Mouse (Mus musculus): ENCODE measurements around the gene Ffar2. TPM values are rescaled to one million over a fixed set of nuclear protein-coding genes. Genes with fewer than 3 reads are reported as not detected.

The Ffar2 gene
- total RNA-seq, 1 experiment from 2014 or later = 0.52 TPM

Other genes starting within 250 kb of the Ffar2 start
- gene Kmt2b, start 235.0 kb downstream of the Ffar2 start, total RNA-seq (2021) = 60.7 and 73.7 TPM in 2 replicates
- 0.33 and 0.71 TPM in 2 replicates for gene Zbtb32, start 224.9 kb downstream of the Ffar2 start, total RNA-seq (2021)
- gene Upk1a, start 210.9 kb downstream of the Ffar2 start, total RNA-seq (2021) = 0.36 TPM in 1 of 2 replicates, not detected in the other
- 1,003 and 1,219 TPM in 2 replicates for gene Cox6b1, start 197.6 kb downstream of the Ffar2 start, total RNA-seq (2021)
- not detected in 2 replicates for gene Etv2, start 187.9 kb downstream of the Ffar2 start, total RNA-seq (2021)
- 78.4 and 87.5 TPM in 2 replicates for gene Rbm42, start 173.5 kb downstream of the Ffar2 start, total RNA-seq (2021)
- gene Haus5, start 158.8 kb downstream of the Ffar2 start, total RNA-seq (2021) = 12.6 and 13.5 TPM in 2 replicates
- gene Pmis2, start 152.2 kb downstream of the Ffar2 start, total RNA-seq (2021) = not detected in 2 replicates
- 5.5 and 11.1 TPM in 2 replicates for gene 2200002J24Rik, start 124.8 kb downstream of the Ffar2 start, total RNA-seq (2021)
- 3.6 and 3.8 TPM in 2 replicates for gene Atp4a, start 111.6 kb downstream of the Ffar2 start, total RNA-seq (2021)
- gene Tmem147, start 94.2 kb downstream of the Ffar2 start, total RNA-seq (2021) = 209 TPM in 2 replicates
- not detected in 2 replicates for gene Gapdhs, start 80.1 kb downstream of the Ffar2 start, total RNA-seq (2021)
- gene Sbsn, start 72.3 kb downstream of the Ffar2 start, total RNA-seq (2021) = 310 and 338 TPM in 2 replicates
- gene Dmkn, start 60.0 kb downstream of the Ffar2 start, total RNA-seq (2021) = 1.4 and 2.6 TPM in 2 replicates
- not detected in 2 replicates for gene Krtdap, start 35.9 kb downstream of the Ffar2 start, total RNA-seq (2021)
- 0.70 TPM in 1 of 2 replicates, not detected in the other for gene Ffar3, start 32.4 kb upstream of the Ffar2 start, total RNA-seq (2021)
- gene Ffar1, start 37.8 kb upstream of the Ffar2 start, total RNA-seq (2021) = not detected in 2 replicates
- gene Cd22, start 56.6 kb upstream of the Ffar2 start, total RNA-seq (2021) = 0.30 TPM in 1 of 2 replicates, not detected in the other
- 0.21 TPM in 1 of 2 replicates, not detected in the other for gene Mag, start 91.1 kb upstream of the Ffar2 start, total RNA-seq (2021)
- 2.4 and 9.8 TPM in 2 replicates for gene Hamp2, start 100.9 kb upstream of the Ffar2 start, total RNA-seq (2021)
- gene Hamp, start 120.3 kb upstream of the Ffar2 start, total RNA-seq (2021) = 11.2 and 12.4 TPM in 2 replicates
- gene Usf2, start 133.0 kb upstream of the Ffar2 start, total RNA-seq (2021) = 150 and 153 TPM in 2 replicates
- gene Lsr, start 149.7 kb upstream of the Ffar2 start, total RNA-seq (2021) = 4.7 and 5.1 TPM in 2 replicates
- gene Fam187b, start 150.0 kb upstream of the Ffar2 start, total RNA-seq (2021) = 1.00 TPM in 1 of 2 replicates, not detected in the other
- 35.9 and 36.5 TPM in 2 replicates for gene Fxyd5, start 218.7 kb upstream of the Ffar2 start, total RNA-seq (2021)
- 0.55 TPM in 1 of 2 replicates, not detected in the other for gene Fxyd7, start 227.7 kb upstream of the Ffar2 start, total RNA-seq (2021)
- gene Fxyd1, start 233.4 kb upstream of the Ffar2 start, total RNA-seq (2021) = 151 and 212 TPM in 2 replicates
- gene Lgi4, start 235.6 kb upstream of the Ffar2 start, total RNA-seq (2021) = 3.7 and 3.8 TPM in 2 replicates